Mouse (Mus musculus) olfactory bulb, adult 2 months (tissue): ENCODE measurements around the gene Nmrk1.

Experiments
- CTCF ChIP-seq: fragments of 200-500 bp; IDR thresholded peaks from 2 replicates; pipeline ENCODE4 v1.5.1; 2012; ENCODE audit warnings: low read depth, mild to moderate bottlenecking, low read length, moderate library complexity; ENCODE audit not compliant: insufficient read depth
- POLR2A ChIP-seq: fragments of 200-500 bp; IDR thresholded peaks from 2 replicates; pipeline ENCODE4 v1.6.1; 2012; ENCODE audit warnings: mild to moderate bottlenecking, low read depth, low read length, moderate library complexity; ENCODE audit not compliant: insufficient read depth

DNA sequence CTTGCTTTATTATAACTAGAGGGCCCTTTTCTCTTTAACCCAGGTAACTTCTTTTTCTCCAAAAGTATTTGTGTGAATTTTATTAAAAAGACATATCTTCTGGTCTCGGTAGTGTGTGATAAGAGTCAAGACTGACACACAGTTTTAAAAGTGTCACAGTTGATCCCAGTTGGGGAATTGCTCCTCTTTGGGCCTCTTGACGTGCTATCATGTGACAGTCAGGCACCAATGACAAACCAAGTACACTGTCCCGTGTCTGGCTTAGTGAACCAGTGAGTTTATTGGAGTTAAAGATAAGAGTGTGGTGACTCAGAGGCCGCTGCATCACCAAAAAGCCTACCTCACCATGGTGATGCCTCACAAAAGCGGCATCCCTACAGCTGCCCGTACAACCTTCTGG lies 12.3 kb downstream of the Nmrk1 start:
- TF ChIP-seq CTCF (no peak), POLR2A (no peak)
